Mouse (Mus musculus) adrenal gland, postnatal 10 days (tissue): ENCODE results near the gene Med12. TPM values are rescaled to one million over a fixed set of nuclear protein-coding genes. Genes with fewer than 3 reads are reported as not detected.

Source experiments
- total RNA-seq, 2 experiments: library from RNA; stranded (reverse); gene quantifications; 2 replicates each; pipeline ENCODE4 v1.2.3; 2021

Gene Med12
- total RNA-seq, 2 experiments from 2014 or later: 34.0 to 44.9 TPM

Other genes starting within 250 kb of the Med12 start
- not detected for gene Tex11, start 214.4 kb upstream of the Med12 start, total RNA-seq
- 1 to 10 TPM in 1 of 2 experiments, under 1 TPM in 1; 0.63 to 1.3 TPM for gene Slc7a3, start 188.0 kb upstream of the Med12 start, total RNA-seq
- 10 to 100 TPM; 47.1 to 48.2 TPM for gene Snx12, start 51.5 kb upstream of the Med12 start, total RNA-seq
- 10 to 100 TPM; 35.8 to 40.1 TPM for gene Foxo4, start 19.5 kb upstream of the Med12 start, total RNA-seq
- 1 to 10 TPM in 1 of 2 experiments, not detected in 1; 1.2 TPM for gene Gm614, start 10.0 kb upstream of the Med12 start, total RNA-seq
- 10 to 100 TPM; 17.6 to 23.3 TPM for gene Il2rg, start 5.8 kb upstream of the Med12 start, total RNA-seq
- not detected for gene Gm20489, start 5.0 kb upstream of the Med12 start, total RNA-seq
- gene Nlgn3, start 25.1 kb downstream of the Med12 start, total RNA-seq: 10 to 100 TPM; 10.6 to 10.7 TPM
- 10 to 100 TPM; 42.2 to 80.7 TPM for gene Gjb1, start 102.3 kb downstream of the Med12 start, total RNA-seq
- 10 to 100 TPM; 54.9 to 91.8 TPM for gene Zmym3, start 146.8 kb downstream of the Med12 start, total RNA-seq
- 100 to 1,000 TPM; 185 to 186 TPM for gene Nono, start 155.3 kb downstream of the Med12 start, total RNA-seq
- 10 to 100 TPM in 1 of 2 experiments, 1 to 10 TPM in 1; 8.9 to 43.1 TPM for gene Itgb1bp2, start 175.1 kb downstream of the Med12 start, total RNA-seq